Mouse (Mus musculus): ENCODE data around the gene Glt28d2. TPM values are rescaled to one million over a fixed set of nuclear protein-coding genes. Genes with fewer than 3 reads are reported as not detected.

Gene Glt28d2
- total and polyA plus RNA-seq, 3 experiments, result not detected

DNA sequence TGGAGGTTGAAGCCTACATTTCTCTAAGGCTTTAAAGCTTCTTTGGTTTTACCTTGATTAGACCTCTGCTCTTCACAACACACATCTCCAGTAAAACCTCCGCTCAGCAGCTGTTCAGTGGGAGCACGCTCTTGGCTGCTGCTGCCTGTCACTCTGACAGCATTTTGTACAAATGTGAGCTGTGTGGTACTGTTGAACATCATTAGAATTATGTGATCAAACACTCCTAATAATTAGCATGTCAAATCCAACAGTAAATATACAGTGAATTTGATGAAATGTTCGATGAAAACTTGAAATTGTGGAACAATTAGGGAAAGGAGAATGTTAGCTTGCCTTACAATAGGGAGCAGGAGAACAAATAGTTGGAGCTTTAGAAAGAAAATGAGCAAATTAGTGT, 32.3 kb downstream of the Glt28d2 start:
- DNase-seq (ENCODE audit: low spot score), result no peak
- no peaks in the 10 kb centered on the region for H3K36me3 ChIP-seq (replicated peaks)
- no peaks in the 10 kb centered on the region for H3K27me3 ChIP-seq (ENCODE audit: insufficient read depth, low read length)
- H3K4me1 ChIP-seq (ENCODE audit: insufficient read depth, low read depth, low read length), result no peaks in the 10 kb centered on the region
- no peak for TF ChIP-seq GATA1 (IDR thresholded peaks at IDR 0.05; ENCODE audit: borderline replicate concordance, low read length)
- no peak for TF ChIP-seq GATA2 (IDR thresholded peaks at IDR 0.05; ENCODE audit: borderline replicate concordance, low read depth, low read length)
- no peak for TF ChIP-seq CTCF (IDR thresholded peaks at IDR 0.05; ENCODE audit: low read depth, low read length)
- no peak for TF ChIP-seq TAL1 (conservative IDR thresholded peaks at IDR 0.05; ENCODE audit: low read depth, low read length)
- TF ChIP-seq POLR2AphosphoS5 (IDR thresholded peaks at IDR 0.05; ENCODE audit: insufficient replicate concordance, low read depth, low read length), result no peak
- H3K9me3 ChIP-seq (replicated peaks), result no peaks in the 10 kb centered on the region
- no peak for ATAC-seq (ENCODE audit: extremely low read depth, insufficient number of reproducible peaks, low FRiP score, poor library complexity, severe bottlenecking)
- H3K4me3 ChIP-seq (ENCODE audit: low read depth, low read length), result no peak overlapping the region

DNA sequence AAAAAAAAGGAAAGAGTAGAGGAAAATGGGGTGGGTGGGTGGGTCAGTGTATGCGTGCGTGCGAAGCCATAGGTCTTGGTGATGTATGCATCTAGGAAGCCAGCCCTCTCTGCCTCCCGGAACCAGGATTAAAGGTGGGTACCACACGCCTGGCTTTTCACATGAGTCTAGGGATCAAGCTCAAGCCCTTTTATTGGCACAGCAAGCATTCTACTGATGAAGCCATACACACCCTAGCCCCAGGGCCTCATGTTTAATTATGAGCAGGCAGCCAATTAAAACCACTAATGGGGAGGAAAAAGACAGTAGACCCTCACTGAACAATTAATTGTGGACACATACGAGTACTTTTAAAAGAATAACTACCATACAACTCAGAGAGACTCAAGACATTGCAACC, 33.2 kb downstream of the Glt28d2 start:
- H3K36me3 ChIP-seq (replicated peaks), result no peaks in the 10 kb centered on the region
- H3K4me3 ChIP-seq (ENCODE audit: low read depth, low read length), result no peak overlapping the region
- H3K4me1 ChIP-seq (ENCODE audit: insufficient read depth, low read depth, low read length), result no peaks in the 10 kb centered on the region
- DNase-seq (ENCODE audit: low spot score), result no peak
- no peaks in the 10 kb centered on the region for H3K27me3 ChIP-seq (ENCODE audit: insufficient read depth, low read length)
- no peak for TF ChIP-seq POLR2AphosphoS5 (IDR thresholded peaks at IDR 0.05; ENCODE audit: insufficient replicate concordance, low read depth, low read length)
- TF ChIP-seq TAL1 (conservative IDR thresholded peaks at IDR 0.05; ENCODE audit: low read depth, low read length), result no peak
- no peak for TF ChIP-seq GATA1 (IDR thresholded peaks at IDR 0.05; ENCODE audit: borderline replicate concordance, low read length)
- TF ChIP-seq GATA2 (IDR thresholded peaks at IDR 0.05; ENCODE audit: borderline replicate concordance, low read depth, low read length), result no peak
- no peak for TF ChIP-seq CTCF (IDR thresholded peaks at IDR 0.05; ENCODE audit: low read depth, low read length)
- no peak for ATAC-seq (ENCODE audit: extremely low read depth, insufficient number of reproducible peaks, low FRiP score, poor library complexity, severe bottlenecking)
- H3K9me3 ChIP-seq (replicated peaks), result no peaks in the 10 kb centered on the region

DNA sequence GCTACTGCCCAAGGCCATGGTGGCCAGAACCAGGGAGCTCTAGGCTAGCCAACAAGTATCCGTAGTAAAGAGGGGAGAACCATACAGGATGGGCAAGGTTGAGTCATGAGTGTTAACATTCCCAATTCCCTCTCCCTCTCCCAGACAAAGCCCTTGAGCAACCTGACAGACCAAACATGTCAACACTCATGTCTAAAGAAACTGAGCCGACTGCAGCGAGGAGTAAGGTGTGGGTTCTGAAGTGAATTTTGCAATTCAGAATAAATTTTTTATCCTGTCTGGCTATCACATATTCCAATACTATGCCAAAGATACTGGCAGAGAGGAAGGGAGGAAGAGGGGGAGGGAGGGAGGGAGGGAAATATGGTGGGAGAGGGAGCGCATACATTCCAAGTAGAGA, 33.6 kb downstream of the Glt28d2 start:
- Histone ChIP-seq H3K36me3 (replicated peaks) (no peaks in the 10 kb centered on the region), H3K4me3 (ENCODE audit: low read depth, low read length) (no peak overlapping the region), H3K9me3 (replicated peaks) (no peaks in the 10 kb centered on the region), H3K4me1 (ENCODE audit: insufficient read depth, low read depth, low read length) (no peaks in the 10 kb centered on the region), H3K27me3 (ENCODE audit: insufficient read depth, low read length) (no peaks in the 10 kb centered on the region)
- no peak for DNase-seq (ENCODE audit: low spot score)
- no peak for ATAC-seq (ENCODE audit: extremely low read depth, insufficient number of reproducible peaks, low FRiP score, poor library complexity, severe bottlenecking)
- TF ChIP-seq GATA1 (IDR thresholded peaks at IDR 0.05; ENCODE audit: borderline replicate concordance, low read length), result no peak
- no peak for TF ChIP-seq GATA2 (IDR thresholded peaks at IDR 0.05; ENCODE audit: borderline replicate concordance, low read depth, low read length)
- no peak for TF ChIP-seq POLR2AphosphoS5 (IDR thresholded peaks at IDR 0.05; ENCODE audit: insufficient replicate concordance, low read depth, low read length)
- no peak for TF ChIP-seq CTCF (IDR thresholded peaks at IDR 0.05; ENCODE audit: low read depth, low read length)
- no peak for TF ChIP-seq TAL1 (conservative IDR thresholded peaks at IDR 0.05; ENCODE audit: low read depth, low read length)

DNA sequence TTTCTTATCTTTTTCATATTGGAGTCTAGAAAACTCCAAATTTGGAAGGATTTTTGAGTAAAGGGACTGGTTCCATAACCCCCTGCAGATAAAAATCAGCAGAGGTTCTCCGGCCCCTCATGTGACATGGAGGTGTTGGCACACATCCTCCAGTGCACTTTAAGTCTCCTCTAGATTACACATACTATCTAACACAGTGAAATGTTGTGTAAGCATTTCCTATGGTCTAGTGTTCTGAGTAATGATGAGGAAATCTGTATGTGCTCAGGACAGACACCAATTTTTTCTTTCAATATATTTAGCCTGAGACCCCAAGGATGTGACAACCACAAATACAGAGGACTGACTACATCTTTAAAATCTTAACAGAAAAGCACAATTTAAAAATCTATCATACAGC, 37.2 kb downstream of the Glt28d2 start:
- Histone ChIP-seq H3K9me3 (replicated peaks) (no peaks in the 10 kb centered on the region), H3K27me3 (ENCODE audit: insufficient read depth, low read length) (no peaks in the 10 kb centered on the region; the same call in 1 of the 2 replicates), H3K4me3 (ENCODE audit: low read depth, low read length) (no peak overlapping the region), H3K4me1 (ENCODE audit: insufficient read depth, low read depth, low read length) (no peaks in the 10 kb centered on the region), H3K36me3 (replicated peaks) (no peaks in the 10 kb centered on the region)
- no peak for TF ChIP-seq GATA1 (IDR thresholded peaks at IDR 0.05; ENCODE audit: borderline replicate concordance, low read length)
- TF ChIP-seq CTCF (IDR thresholded peaks at IDR 0.05; ENCODE audit: low read depth, low read length), result no peak
- TF ChIP-seq GATA2 (IDR thresholded peaks at IDR 0.05; ENCODE audit: borderline replicate concordance, low read depth, low read length), result no peak
- TF ChIP-seq POLR2AphosphoS5 (IDR thresholded peaks at IDR 0.05; ENCODE audit: insufficient replicate concordance, low read depth, low read length), result no peak
- TF ChIP-seq TAL1 (conservative IDR thresholded peaks at IDR 0.05; ENCODE audit: low read depth, low read length), result no peak
- no peak for DNase-seq (ENCODE audit: low spot score)
- ATAC-seq (ENCODE audit: extremely low read depth, insufficient number of reproducible peaks, low FRiP score, poor library complexity, severe bottlenecking), result no peak

DNA sequence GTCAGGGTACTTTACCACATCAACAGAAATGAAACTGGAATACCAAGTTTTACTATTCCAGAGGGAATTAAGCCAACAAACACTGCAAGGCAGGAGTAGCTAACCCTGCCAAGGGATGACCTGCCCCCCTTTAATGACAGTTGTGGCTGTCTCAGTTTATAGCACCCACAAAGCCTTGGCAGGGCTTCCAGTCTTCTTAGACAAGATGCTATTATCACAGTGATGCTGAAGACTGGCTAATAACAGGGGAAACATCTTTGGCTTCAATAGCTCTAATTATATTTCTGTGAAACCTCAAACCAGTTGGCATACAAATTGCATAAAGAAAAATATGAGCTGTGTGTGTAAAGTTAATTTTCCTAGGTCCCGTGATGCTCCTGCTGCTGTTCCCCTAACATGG, 41.0 kb downstream of the Glt28d2 start:
- DNase-seq (ENCODE audit: low spot score), result no peak
- H3K36me3 ChIP-seq (replicated peaks), result no peaks in the 10 kb centered on the region
- H3K4me1 ChIP-seq (ENCODE audit: insufficient read depth, low read depth, low read length), result no peaks in the 10 kb centered on the region
- no peaks in the 10 kb centered on the region for H3K9me3 ChIP-seq (replicated peaks)
- ATAC-seq (ENCODE audit: extremely low read depth, insufficient number of reproducible peaks, low FRiP score, poor library complexity, severe bottlenecking), result no peak
- no peaks in the 10 kb centered on the region; the same call in 1 of the 2 replicates for H3K27me3 ChIP-seq (ENCODE audit: insufficient read depth, low read length)
- TF ChIP-seq TAL1 (conservative IDR thresholded peaks at IDR 0.05; ENCODE audit: low read depth, low read length) (no peak), GATA2 (IDR thresholded peaks at IDR 0.05; ENCODE audit: borderline replicate concordance, low read depth, low read length) (no peak), GATA1 (IDR thresholded peaks at IDR 0.05; ENCODE audit: borderline replicate concordance, low read length) (no peak), CTCF (IDR thresholded peaks at IDR 0.05; ENCODE audit: low read depth, low read length) (no peak), POLR2AphosphoS5 (IDR thresholded peaks at IDR 0.05; ENCODE audit: insufficient replicate concordance, low read depth, low read length) (no peak)
- H3K4me3 ChIP-seq (ENCODE audit: low read depth, low read length), result no peak overlapping the region

DNA sequence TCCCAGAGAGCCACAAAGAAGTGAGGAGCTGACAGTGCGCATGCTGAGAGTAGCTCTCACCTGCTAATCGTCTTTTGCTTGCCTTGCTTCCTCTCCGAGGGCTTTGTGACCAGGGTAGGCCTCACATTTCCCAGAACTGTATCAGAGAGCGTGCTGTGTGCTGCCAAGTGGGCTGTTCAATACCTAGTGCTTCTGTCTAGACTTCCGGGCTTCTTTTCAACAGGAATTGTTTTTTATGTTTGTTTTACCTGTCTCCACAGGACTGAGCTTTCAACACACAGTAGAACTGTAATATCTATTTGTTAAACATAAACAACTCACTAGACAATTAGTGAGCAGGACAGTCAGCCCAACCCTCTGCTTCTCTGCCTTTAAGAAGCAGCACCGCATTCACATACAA, 42.0 kb downstream of the Glt28d2 start:
- no peaks in the 10 kb centered on the region; the same call in 1 of the 2 replicates for H3K27me3 ChIP-seq (ENCODE audit: insufficient read depth, low read length)
- no peaks in the 10 kb centered on the region for H3K4me1 ChIP-seq (ENCODE audit: insufficient read depth, low read depth, low read length)
- ATAC-seq (ENCODE audit: extremely low read depth, insufficient number of reproducible peaks, low FRiP score, poor library complexity, severe bottlenecking) (no peak), DNase-seq (ENCODE audit: low spot score) (no peak)
- no peak overlapping the region for H3K4me3 ChIP-seq (ENCODE audit: low read depth, low read length)
- TF ChIP-seq GATA2 (IDR thresholded peaks at IDR 0.05; ENCODE audit: borderline replicate concordance, low read depth, low read length), result no peak
- H3K9me3 ChIP-seq (replicated peaks), result no peaks in the 10 kb centered on the region
- no peaks in the 10 kb centered on the region for H3K36me3 ChIP-seq (replicated peaks)

DNA sequence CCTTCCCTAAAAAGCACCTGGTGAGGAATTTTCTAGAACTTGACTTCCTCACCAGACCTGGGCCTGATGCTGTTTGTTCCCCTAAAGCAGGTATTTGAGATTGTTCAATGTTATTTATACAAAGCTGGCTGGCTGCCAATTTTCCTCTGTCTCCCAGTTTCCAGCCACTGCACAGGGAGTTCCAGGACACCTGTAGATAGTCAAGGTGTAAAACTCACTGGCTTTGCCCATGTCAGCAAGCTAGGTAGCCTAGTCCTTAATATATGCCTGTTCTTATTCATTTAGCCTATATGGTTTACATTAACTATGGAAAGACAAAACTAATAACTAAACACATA, 44.5 kb downstream of the Glt28d2 start:
- Histone ChIP-seq H3K4me1 (ENCODE audit: insufficient read depth, low read depth, low read length) (no peaks in the 10 kb centered on the region), H3K4me3 (ENCODE audit: low read depth, low read length) (no peak overlapping the region), H3K36me3 (replicated peaks) (no peaks in the 10 kb centered on the region), H3K27me3 (ENCODE audit: insufficient read depth, low read length) (no peaks in the 10 kb centered on the region; the same call in 1 of the 2 replicates), H3K9me3 (replicated peaks) (no peaks in the 10 kb centered on the region)
- DNase-seq (ENCODE audit: low spot score) (no peak), ATAC-seq (ENCODE audit: extremely low read depth, insufficient number of reproducible peaks, low FRiP score, poor library complexity, severe bottlenecking) (no peak)
- TF ChIP-seq CTCF (IDR thresholded peaks at IDR 0.05; ENCODE audit: low read depth, low read length) (no peak), POLR2AphosphoS5 (IDR thresholded peaks at IDR 0.05; ENCODE audit: insufficient replicate concordance, low read depth, low read length) (no peak), GATA1 (IDR thresholded peaks at IDR 0.05; ENCODE audit: borderline replicate concordance, low read length) (no peak), TAL1 (conservative IDR thresholded peaks at IDR 0.05; ENCODE audit: low read depth, low read length) (no peak), GATA2 (IDR thresholded peaks at IDR 0.05; ENCODE audit: borderline replicate concordance, low read depth, low read length) (no peak)
